Mouse (Mus musculus) stomach, embryonic 16.5 days (tissue): ENCODE data around the gene Col17a1. TPM values are rescaled to one million over a fixed set of nuclear protein-coding genes. Genes with fewer than 3 reads are reported as not detected.

Experiments
- ATAC-seq: fragments of 200-750 bp; cut with Nextera tagmentation; 2 replicates; pipeline ENCODE4 v1.8.0; 2017; ENCODE audit warnings: moderate number of reproducible peaks, moderate TSS enrichment; ENCODE audit not compliant: insufficient read depth, low FRiP score
- H3K27ac ChIP-seq: fragments of 300-500 bp; sonication (generic); 2 replicates; pipeline ENCODE4 v1.5.1; 2014; ENCODE audit warnings: low read length
- H3K27me3 ChIP-seq: fragments of 300-500 bp; sonication (generic); 2 replicates; pipeline ENCODE4 v1.6.1; 2014; ENCODE audit warnings: low read length, control low read depth, mixed read lengths; ENCODE audit not compliant: control insufficient read depth, insufficient read depth
- H3K36me3 ChIP-seq: fragments of 300-500 bp; sonication (generic); 2 replicates; pipeline ENCODE4 v1.6.1; 2014; ENCODE audit warnings: low read length; ENCODE audit not compliant: control insufficient read depth, insufficient read depth
- H3K4me1 ChIP-seq: fragments of 300-500 bp; sonication (generic); 2 replicates; pipeline ENCODE4 v1.6.1; 2014; ENCODE audit warnings: low read length, control low read depth, mixed read lengths; ENCODE audit not compliant: control insufficient read depth, insufficient read depth
- H3K4me2 ChIP-seq: fragments of 300-500 bp; sonication (generic); 2 replicates; pipeline ENCODE4 v1.6.1; 2014; ENCODE audit warnings: low read depth, low read length, mixed read lengths
- H3K4me3 ChIP-seq: fragments of 300-500 bp; sonication (generic); replicated peaks from 2 replicates; pipeline ENCODE4 v1.5.1; 2014; ENCODE audit warnings: mild to moderate bottlenecking, low read length
- H3K9ac ChIP-seq: fragments of 300-500 bp; sonication (generic); 2 replicates; pipeline ENCODE4 v1.6.1; 2014; ENCODE audit warnings: low read length
- H3K9me3 ChIP-seq: fragments of 300-500 bp; sonication (generic); replicated peaks from 2 replicates; pipeline ENCODE4 v1.6.1; 2016; ENCODE audit warnings: low read length, control low read depth; ENCODE audit not compliant: control insufficient read depth
- WGBS: fragments of 180-500 bp; shearing (Covaris S2); extraction: QIAGEN DNeasy Blood & Tissue Kit; methylation state at CpG from one replicate; pipeline ENCODE4 v1.1.7; 2014; 5-methylcytosine and 5-hydroxymethylcytosine counted together
- polyA plus RNA-seq: library from polyadenylated mRNA; unstranded; fragments of >200 nt; fragmentation: Nextera tagmentation; extraction: Ambion mirVana; gene quantifications from 2 replicates; pipeline ENCODE4 v1.2.1, GENCODE M21; 2015

Gene Col17a1
- polyA plus RNA-seq, 1 experiment from 2014 or later: 12.8 TPM

- no peaks in the 10 kb centered on the region for H3K36me3 ChIP-seq
- WGBS: 60% methylated on average over 9 of the region's 9 CpGs
- no peak overlapping the region for H3K27ac ChIP-seq
- H3K4me1 ChIP-seq: no peaks in the 10 kb centered on the region
- H3K27me3 ChIP-seq: no peaks in the 10 kb centered on the region
- H3K9ac ChIP-seq: no peak overlapping the region
- no peak for ATAC-seq
- peaks cover 3% of the 10 kb centered on the region; the same call in 1 of the 2 replicates for H3K9me3 ChIP-seq
- no peak overlapping the region for H3K4me2 ChIP-seq
- H3K4me3 ChIP-seq: no peak overlapping the region
Measured at GRCm38 (mm10) chr19:47713457-47713856, 21.6 kb upstream of the Col17a1 start.

- no peaks in the 10 kb centered on the region for H3K9me3 ChIP-seq
- H3K9ac ChIP-seq: no peak overlapping the region
- no peak overlapping the region for H3K27ac ChIP-seq
- ATAC-seq: no peak
- H3K4me1 ChIP-seq: no peaks in the 10 kb centered on the region
- H3K27me3 ChIP-seq: no peaks in the 10 kb centered on the region
- no peak overlapping the region for H3K4me3 ChIP-seq
- WGBS: 77% methylated on average over 4 of the region's 4 CpGs
- no peaks in the 10 kb centered on the region for H3K36me3 ChIP-seq
- H3K4me2 ChIP-seq: no peak overlapping the region
Measured at GRCm38 (mm10) chr19:47710376-47710775, 18.5 kb upstream of the Col17a1 start.

- Histone ChIP-seq H3K9ac (no peak overlapping the region), H3K27me3 (no peaks in the 10 kb centered on the region), H3K27ac (no peak overlapping the region; the same call in 1 of the 2 replicates), H3K4me3 (no peak overlapping the region), H3K4me1 (peaks cover 11% of the 10 kb centered on the region), H3K9me3 (no peaks in the 10 kb centered on the region), H3K36me3 (no peaks in the 10 kb centered on the region), H3K4me2 (no peak overlapping the region)
- 88% methylated on average over 8 of the region's 8 CpGs for WGBS
- ATAC-seq: no peak
Measured at GRCm38 (mm10) chr19:47705772-47706309, 13.9 kb upstream of the Col17a1 start.

GRCm38 (mm10) chr19:47705080-47705771 is 13.3 kb upstream of the Col17a1 start:
- 55% methylated on average over 13 of the region's 13 CpGs for WGBS
- Histone ChIP-seq H3K9me3 (no peaks in the 10 kb centered on the region), H3K27me3 (no peaks in the 10 kb centered on the region), H3K4me3 (no peak overlapping the region), H3K27ac (peak overlapping the region; percentile 60; the same call in 1 of the 2 replicates), H3K4me1 (peaks cover 14% of the 10 kb centered on the region), H3K9ac (no peak overlapping the region), H3K4me2 (peak overlapping the region; percentile 16; the same call in 1 of the 2 replicates), H3K36me3 (no peaks in the 10 kb centered on the region)
- ATAC-seq: peak; percentile 60; the same call in 1 of the 2 replicates

GRCm38 (mm10) chr19:47700509-47700908 is 8.6 kb upstream of the Col17a1 start:
- no peak overlapping the region for H3K4me2 ChIP-seq
- no peaks in the 10 kb centered on the region for H3K36me3 ChIP-seq
- WGBS: 75% methylated on average over 8 of the region's 8 CpGs
- H3K27me3 ChIP-seq: no peaks in the 10 kb centered on the region
- H3K4me3 ChIP-seq: no peak overlapping the region
- no peak for ATAC-seq
- peaks cover 22% of the 10 kb centered on the region for H3K4me1 ChIP-seq
- no peaks in the 10 kb centered on the region for H3K9me3 ChIP-seq
- no peak overlapping the region for H3K9ac ChIP-seq
- H3K27ac ChIP-seq: peak overlapping the region; percentile 67

- Histone ChIP-seq H3K9me3 (no peaks in the 10 kb centered on the region), H3K27me3 (no peaks in the 10 kb centered on the region), H3K4me2 (no peak overlapping the region), H3K4me1 (peaks cover 17% of the 10 kb centered on the region), H3K9ac (no peak overlapping the region), H3K27ac (peak overlapping the region; percentile 54; the same call in 1 of the 2 replicates), H3K4me3 (no peak overlapping the region), H3K36me3 (no peaks in the 10 kb centered on the region)
- no peak for ATAC-seq
- WGBS: 38% methylated on average over 9 of the region's 9 CpGs
Measured at GRCm38 (mm10) chr19:47699743-47700142, 7.8 kb upstream of the Col17a1 start.

GRCm38 (mm10) chr19:47698266-47698665 is 6.4 kb upstream of the Col17a1 start:
- Histone ChIP-seq H3K9ac (no peak overlapping the region), H3K36me3 (no peaks in the 10 kb centered on the region), H3K9me3 (no peaks in the 10 kb centered on the region), H3K27ac (peak overlapping the region; percentile 65; the same call in 1 of the 2 replicates), H3K4me1 (peaks cover 17% of the 10 kb centered on the region), H3K4me2 (no peak overlapping the region), H3K4me3 (no peak overlapping the region), H3K27me3 (no peaks in the 10 kb centered on the region)
- ATAC-seq: no peak
- WGBS: 50% methylated on average over 9 of the region's 9 CpGs

GRCm38 (mm10) chr19:47697067-47697466 is 5.2 kb upstream of the Col17a1 start:
- no peak for ATAC-seq
- Histone ChIP-seq H3K4me3 (no peak overlapping the region), H3K9me3 (no peaks in the 10 kb centered on the region), H3K9ac (no peak overlapping the region), H3K36me3 (no peaks in the 10 kb centered on the region), H3K4me2 (no peak overlapping the region), H3K27ac (no peak overlapping the region), H3K4me1 (peaks cover 17% of the 10 kb centered on the region), H3K27me3 (no peaks in the 10 kb centered on the region)
- WGBS: 86% methylated on average over 11 of the region's 11 CpGs

GRCm38 (mm10) chr19:47696411-47696810 is 4.5 kb upstream of the Col17a1 start:
- no peak overlapping the region for H3K27ac ChIP-seq
- H3K4me1 ChIP-seq: peaks cover 16% of the 10 kb centered on the region
- H3K36me3 ChIP-seq: no peaks in the 10 kb centered on the region
- H3K9ac ChIP-seq: no peak overlapping the region
- no peaks in the 10 kb centered on the region for H3K9me3 ChIP-seq
- no peak overlapping the region for H3K4me3 ChIP-seq
- no peaks in the 10 kb centered on the region for H3K27me3 ChIP-seq
- WGBS: 94% methylated on average over 8 of the region's 8 CpGs
- H3K4me2 ChIP-seq: no peak overlapping the region
- no peak for ATAC-seq
